Mouse (Mus musculus): Measurements from ENCODE around the gene Fhit. TPM values are rescaled to one million over a fixed set of nuclear protein-coding genes. Genes with fewer than 3 reads are reported as not detected.
A peak's percentile ranks its signal among the peaks of the same experiment; 100 is the strongest.
"Not testable (repeated sequence)": the region's sequence is repeated elsewhere in the genome, so short reads cannot be mapped to it uniquely, and the experiment has no call there.

Gene Fhit
- polyA plus RNA-seq, 1 experiment from 2014 or later, result 4.6 TPM

DNA sequence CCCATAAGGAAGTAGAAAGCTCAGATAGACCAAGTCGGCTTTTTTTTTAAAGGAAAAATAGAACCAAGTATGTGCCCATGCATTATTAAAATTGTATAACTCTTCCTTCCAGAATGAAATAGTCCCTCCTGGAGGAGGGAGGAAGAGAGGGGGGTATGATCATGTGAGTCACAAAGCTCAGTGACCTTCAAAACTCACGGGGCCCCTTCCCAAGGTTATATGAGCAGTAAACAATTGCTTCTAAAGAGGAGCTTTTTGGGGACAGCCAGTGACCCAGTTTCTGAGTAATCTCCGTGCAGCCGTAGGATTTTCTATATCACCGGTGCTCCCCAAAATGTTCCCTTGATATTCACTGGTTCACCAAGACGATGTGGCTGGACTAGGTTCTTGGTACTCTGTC, 42.8 kb downstream of the Fhit start:
- WGBS, result 90% methylated on average over 6 of the region's 6 CpGs
- Histone ChIP-seq H3K9me3 (replicated peaks) (no peaks in the 10 kb centered on the region), H3K4me1 (replicated peaks) (0 out of 2 replicates have a peak, but pooled peaks cover 2% of the 10 kb centered on the region), H3K36me3 (no peaks in the 10 kb centered on the region), H3K4me2 (no peak overlapping the region), H3K27ac (ENCODE audit: poor library complexity, severe bottlenecking) (no peak overlapping the region), H3K4me3 (no peak overlapping the region), H3K27me3 (replicated peaks) (no peaks in the 10 kb centered on the region), H3K9ac (no peak overlapping the region)
- no peak for ATAC-seq (ENCODE audit: insufficient number of reproducible peaks, low FRiP score)

DNA sequence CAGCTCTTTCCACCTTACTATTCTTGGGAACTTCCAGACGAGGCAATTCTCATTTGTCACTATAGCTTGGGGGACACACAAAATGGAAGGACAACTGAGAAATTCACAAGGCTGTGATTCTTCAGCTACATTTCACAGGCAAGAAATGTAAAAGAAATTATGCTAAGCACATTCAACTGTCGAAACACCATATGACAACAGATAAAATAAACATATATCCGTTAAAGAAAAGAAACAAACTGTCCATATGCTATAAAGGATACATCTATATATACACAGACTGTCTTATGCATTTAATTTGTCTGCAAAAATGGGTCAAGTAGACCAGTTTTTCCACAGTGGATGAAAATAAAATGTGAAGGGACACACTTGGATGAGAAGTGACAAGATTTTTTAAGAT, 76.2 kb downstream of the Fhit start:
- Histone ChIP-seq H3K36me3 (no peaks in the 10 kb centered on the region), H3K9ac (no peak overlapping the region), H3K27me3 (replicated peaks) (no peaks in the 10 kb centered on the region), H3K27ac (ENCODE audit: poor library complexity, severe bottlenecking) (no peak overlapping the region), H3K4me1 (replicated peaks) (no peaks in the 10 kb centered on the region), H3K4me2 (no peak overlapping the region), H3K4me3 (no peak overlapping the region), H3K9me3 (replicated peaks) (no peaks in the 10 kb centered on the region)
- 76% methylated on average over 3 of the region's 3 CpGs for WGBS
- ATAC-seq (ENCODE audit: insufficient number of reproducible peaks, low FRiP score), result no peak

DNA sequence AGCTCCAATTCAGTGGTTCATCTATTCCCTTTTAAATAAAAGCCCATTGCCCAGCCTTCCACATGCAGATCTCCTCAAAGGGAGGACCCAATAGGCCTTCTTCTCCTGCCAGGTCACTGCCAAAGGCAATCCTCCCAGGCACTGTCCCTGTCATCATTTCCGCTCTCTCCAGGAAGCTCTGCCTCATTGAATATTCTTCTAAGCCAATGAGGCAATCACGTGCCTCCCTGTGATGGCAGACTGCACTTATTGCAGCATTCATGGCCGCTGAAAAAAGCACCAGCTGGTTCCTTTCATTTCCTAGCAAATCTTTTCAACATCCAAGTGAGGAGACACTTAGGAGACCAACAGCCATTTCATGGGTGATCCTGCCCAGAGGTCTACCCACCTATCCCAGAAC, 77.9 kb downstream of the Fhit start:
- no peak overlapping the region for H3K4me2 ChIP-seq
- no peak overlapping the region for H3K9ac ChIP-seq
- H3K4me3 ChIP-seq, result no peak overlapping the region
- no peaks in the 10 kb centered on the region for H3K4me1 ChIP-seq (replicated peaks)
- WGBS, result 61% methylated on average over 3 of the region's 3 CpGs
- ATAC-seq (ENCODE audit: insufficient number of reproducible peaks, low FRiP score), result no peak
- no peak overlapping the region for H3K27ac ChIP-seq (ENCODE audit: poor library complexity, severe bottlenecking)
- no peaks in the 10 kb centered on the region for H3K36me3 ChIP-seq
- no peaks in the 10 kb centered on the region for H3K27me3 ChIP-seq (replicated peaks)
- no peaks in the 10 kb centered on the region for H3K9me3 ChIP-seq (replicated peaks)

DNA sequence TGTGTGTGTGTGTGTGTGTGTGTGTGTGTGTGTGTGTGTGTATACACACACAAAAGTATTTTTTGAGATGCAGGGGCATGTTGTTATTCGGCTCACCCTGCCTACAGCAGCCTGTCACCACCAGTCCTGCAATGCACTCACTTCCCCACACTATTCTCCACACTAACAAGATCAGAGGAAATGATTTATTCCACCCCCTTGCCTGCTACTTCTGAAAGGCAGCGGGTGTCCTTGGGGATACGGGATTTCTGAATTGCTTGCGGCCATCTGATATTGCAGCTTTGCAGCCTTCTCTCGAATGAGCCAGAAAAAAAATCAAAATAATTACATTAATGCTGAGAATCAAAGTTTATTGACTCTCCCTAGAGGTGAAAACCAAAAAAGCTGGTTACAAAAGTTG, 78.4 kb downstream of the Fhit start:
- no peak for ATAC-seq (ENCODE audit: insufficient number of reproducible peaks, low FRiP score)
- H3K4me3 ChIP-seq, result no peak overlapping the region
- no peaks in the 10 kb centered on the region for H3K9me3 ChIP-seq (replicated peaks)
- no peaks in the 10 kb centered on the region for H3K27me3 ChIP-seq (replicated peaks)
- H3K4me1 ChIP-seq (replicated peaks), result no peaks in the 10 kb centered on the region
- no peaks in the 10 kb centered on the region for H3K36me3 ChIP-seq
- no peak overlapping the region for H3K9ac ChIP-seq
- WGBS, result 70% methylated on average over 5 of the region's 5 CpGs
- H3K4me2 ChIP-seq, result no peak overlapping the region
- H3K27ac ChIP-seq (ENCODE audit: poor library complexity, severe bottlenecking), result no peak overlapping the region

DNA sequence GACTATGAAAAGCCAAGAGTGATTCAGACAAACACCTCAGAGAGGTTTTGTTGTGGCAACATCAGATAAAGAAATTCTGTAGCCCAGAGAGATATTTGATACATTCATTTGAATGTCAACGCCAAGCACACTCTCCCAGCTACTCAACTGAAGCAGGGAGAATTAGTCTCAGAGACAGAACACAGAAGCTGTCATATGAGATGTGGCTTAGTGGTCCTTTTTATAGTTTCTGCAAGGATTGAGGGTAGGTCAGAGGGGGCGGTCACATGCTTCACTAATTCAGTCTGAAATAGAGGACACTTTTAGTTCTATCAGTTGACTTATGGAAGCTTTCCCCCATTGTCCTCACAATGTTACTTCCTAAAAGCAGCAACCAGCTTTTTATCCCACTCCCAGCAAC, 98.2 kb downstream of the Fhit start:
- no peak for ATAC-seq (ENCODE audit: insufficient number of reproducible peaks, low FRiP score)
- H3K4me3 ChIP-seq, result no peak overlapping the region
- 0 out of 2 replicates have a peak, but pooled peaks cover 6% of the 10 kb centered on the region for H3K4me1 ChIP-seq (replicated peaks)
- no peaks in the 10 kb centered on the region for H3K27me3 ChIP-seq (replicated peaks)
- H3K4me2 ChIP-seq, result no peak overlapping the region
- H3K9me3 ChIP-seq (replicated peaks), result no peaks in the 10 kb centered on the region
- WGBS, result 64% methylated on average over 2 of the region's 2 CpGs
- H3K27ac ChIP-seq (ENCODE audit: poor library complexity, severe bottlenecking), result no peak overlapping the region
- no peaks in the 10 kb centered on the region for H3K36me3 ChIP-seq
- no peak overlapping the region for H3K9ac ChIP-seq

DNA sequence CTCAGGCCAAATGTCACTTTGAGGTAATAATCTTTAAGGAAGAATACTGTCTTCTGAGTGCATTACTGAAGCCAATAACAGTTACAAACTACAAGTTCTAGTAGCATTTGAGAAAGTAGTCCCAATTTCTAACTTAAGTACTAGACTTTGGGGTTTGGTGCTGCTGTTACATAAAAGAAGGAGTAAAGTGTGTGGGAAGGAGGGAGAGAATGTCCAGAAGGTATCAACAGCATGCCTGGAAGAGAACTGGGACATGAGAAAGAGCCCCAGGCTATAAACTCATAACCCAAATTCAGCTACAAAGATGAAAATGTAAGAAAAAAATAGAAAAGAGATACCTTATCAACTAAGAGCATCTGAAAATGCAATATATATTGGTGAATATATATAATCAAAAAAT, 101.6 kb downstream of the Fhit start:
- no peak for ATAC-seq (ENCODE audit: insufficient number of reproducible peaks, low FRiP score)
- Histone ChIP-seq H3K4me1 (replicated peaks) (0 out of 2 replicates have a peak, but pooled peaks cover 6% of the 10 kb centered on the region), H3K4me3 (no peak overlapping the region), H3K27ac (ENCODE audit: poor library complexity, severe bottlenecking) (no peak overlapping the region), H3K36me3 (no peaks in the 10 kb centered on the region), H3K9ac (no peak overlapping the region), H3K9me3 (replicated peaks) (no peaks in the 10 kb centered on the region), H3K27me3 (replicated peaks) (no peaks in the 10 kb centered on the region), H3K4me2 (no peak overlapping the region)

DNA sequence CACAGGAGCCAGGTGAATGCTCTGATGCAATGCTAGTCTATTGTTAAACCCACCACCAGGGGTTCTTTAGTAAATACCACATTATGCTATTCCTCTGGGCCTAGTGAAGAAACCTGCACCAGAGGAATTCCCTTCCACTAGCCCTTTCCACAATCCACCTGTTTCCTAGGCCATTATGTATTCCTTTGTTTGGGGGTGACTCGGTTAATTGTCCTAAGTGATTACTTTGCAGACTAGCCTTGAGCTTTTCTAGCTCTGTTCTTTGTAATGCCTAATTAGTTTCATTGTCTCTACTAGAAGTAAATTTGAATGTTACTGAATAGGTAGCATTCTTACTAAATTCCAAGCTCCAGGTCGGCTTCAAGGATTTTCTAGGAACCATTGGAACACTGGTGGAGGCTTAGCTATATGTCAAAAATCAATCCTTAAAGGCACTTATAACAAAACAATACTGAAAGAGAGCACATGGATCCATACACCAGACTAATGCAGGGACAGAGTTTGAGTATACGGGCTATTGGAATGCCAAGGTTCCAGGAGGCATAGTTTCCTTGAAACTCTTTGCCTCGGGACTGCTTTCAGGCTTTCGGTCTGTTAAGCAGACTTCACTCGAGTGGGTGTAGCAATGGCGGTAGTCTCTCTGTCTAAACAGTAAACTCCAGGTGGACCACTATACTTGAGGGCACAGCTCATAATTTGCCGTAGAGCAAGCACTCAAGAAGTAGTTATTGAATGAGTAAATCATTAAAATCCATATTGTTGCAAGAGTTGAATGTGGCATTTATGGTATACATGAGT, 122.1 kb downstream of the Fhit start:
- H3K36me3 ChIP-seq; H3K4me2 ChIP-seq; H3K4me3 ChIP-seq; H3K4me1 ChIP-seq (replicated peaks); H3K27ac ChIP-seq (ENCODE audit: poor library complexity, severe bottlenecking); H3K27me3 ChIP-seq (replicated peaks); H3K9ac ChIP-seq; H3K9me3 ChIP-seq (replicated peaks); ATAC-seq (ENCODE audit: insufficient number of reproducible peaks, low FRiP score): not testable (repeated sequence)
- 72% methylated on average over 8 of the region's 8 CpGs for WGBS

DNA sequence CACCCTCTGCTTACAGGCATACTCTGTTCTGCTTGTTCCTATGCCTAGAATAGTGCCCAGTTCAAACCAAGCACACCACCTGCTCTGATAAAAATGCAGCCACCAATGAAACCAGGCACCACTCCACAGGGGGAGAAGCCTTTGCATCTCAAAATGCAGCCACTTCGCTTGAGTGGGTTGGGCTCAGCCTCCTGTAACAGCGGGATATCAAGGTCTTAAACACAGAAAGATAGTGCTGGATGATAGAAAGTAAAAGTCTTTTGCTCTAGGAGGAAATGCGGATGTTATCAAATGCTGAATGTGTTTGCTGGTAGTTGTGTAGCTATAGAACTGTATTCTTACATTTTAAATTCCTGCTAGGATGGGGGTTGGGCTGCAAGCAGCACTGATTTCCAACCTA, 140.4 kb downstream of the Fhit start:
- Histone ChIP-seq H3K4me2 (peak overlapping the region; percentile 21; the same call in 1 of the 2 replicates), H3K9me3 (replicated peaks) (no peaks in the 10 kb centered on the region), H3K27me3 (replicated peaks) (no peaks in the 10 kb centered on the region), H3K4me1 (replicated peaks) (no peaks in the 10 kb centered on the region), H3K9ac (no peak overlapping the region), H3K36me3 (no peaks in the 10 kb centered on the region), H3K4me3 (no peak overlapping the region), H3K27ac (ENCODE audit: poor library complexity, severe bottlenecking) (no peak overlapping the region)
- no peak for ATAC-seq (ENCODE audit: insufficient number of reproducible peaks, low FRiP score)
- 20% methylated on average over 3 of the region's 3 CpGs for WGBS

DNA sequence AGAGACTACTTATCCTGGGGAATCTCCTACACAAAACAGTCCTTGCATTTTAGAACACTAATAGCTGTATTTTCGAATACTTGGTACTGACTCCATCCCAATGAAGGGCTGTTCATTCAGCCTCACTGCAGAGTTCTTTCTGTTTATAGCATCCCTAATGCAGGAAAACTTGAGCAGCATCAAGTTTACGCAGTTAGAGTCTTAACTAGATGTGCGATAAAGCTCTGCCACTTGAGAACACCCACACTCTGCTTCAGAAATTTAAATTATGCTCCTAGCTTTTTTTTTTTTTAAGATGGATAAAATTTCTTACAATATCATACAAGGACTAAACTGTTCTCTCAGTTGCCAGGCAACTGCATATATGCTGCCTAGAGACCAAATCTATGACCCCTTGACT, 183.2 kb downstream of the Fhit start:
- Histone ChIP-seq H3K9ac (no peak overlapping the region), H3K9me3 (replicated peaks) (no peaks in the 10 kb centered on the region), H3K36me3 (no peaks in the 10 kb centered on the region), H3K4me3 (no peak overlapping the region), H3K27me3 (replicated peaks) (no peaks in the 10 kb centered on the region), H3K4me1 (replicated peaks) (no peaks in the 10 kb centered on the region), H3K4me2 (no peak overlapping the region), H3K27ac (ENCODE audit: poor library complexity, severe bottlenecking) (no peak overlapping the region)
- ATAC-seq (ENCODE audit: insufficient number of reproducible peaks, low FRiP score), result no peak
- 79% methylated on average over 3 of the region's 3 CpGs for WGBS

- H3K4me1 ChIP-seq (replicated peaks), result 0 out of 2 replicates have a peak, but pooled peaks cover 4% of the 10 kb centered on the region
- WGBS, result 69% methylated on average over 1 of the region's 1 CpGs
- ATAC-seq (ENCODE audit: insufficient number of reproducible peaks, low FRiP score), result no peak
Observed at GRCm38 (mm10) chr14:10941647-10942046, 220.2 kb downstream of the Fhit start.

GRCm38 (mm10) chr14:10933667-10934066, 228.2 kb downstream of the Fhit start:
- H3K9ac ChIP-seq, result no peak overlapping the region
- H3K9me3 ChIP-seq (replicated peaks), result no peaks in the 10 kb centered on the region; the same call in 1 of the 2 replicates
- no peaks in the 10 kb centered on the region for H3K36me3 ChIP-seq
- H3K4me3 ChIP-seq, result no peak overlapping the region
- WGBS, result 52% methylated on average over 3 of the region's 3 CpGs
- H3K27me3 ChIP-seq (replicated peaks), result no peaks in the 10 kb centered on the region
- H3K27ac ChIP-seq (ENCODE audit: poor library complexity, severe bottlenecking), result no peak overlapping the region
- no peak overlapping the region for H3K4me2 ChIP-seq
- ATAC-seq (ENCODE audit: insufficient number of reproducible peaks, low FRiP score), result no peak
- H3K4me1 ChIP-seq (replicated peaks), result no peaks in the 10 kb centered on the region

More at GRCm38 (mm10) chr14:10941647-10942046, 220.2 kb downstream of the Fhit start:
- no peak overlapping the region for H3K9ac ChIP-seq
- H3K4me2 ChIP-seq, result no peak overlapping the region
- H3K27ac ChIP-seq (ENCODE audit: poor library complexity, severe bottlenecking), result no peak overlapping the region
- no peaks in the 10 kb centered on the region for H3K36me3 ChIP-seq
- peaks cover 3% of the 10 kb centered on the region; the same call in 1 of the 2 replicates for H3K9me3 ChIP-seq (replicated peaks)
- H3K4me3 ChIP-seq, result no peak overlapping the region
- no peaks in the 10 kb centered on the region for H3K27me3 ChIP-seq (replicated peaks)
